Mouse (Mus musculus): Measurements from ENCODE around the gene Mb. TPM values are rescaled to one million over a fixed set of nuclear protein-coding genes. Genes with fewer than 3 reads are reported as not detected.
"Not testable (repeated sequence)": the region's sequence is repeated elsewhere in the genome, so short reads cannot be mapped to it uniquely, and the experiment has no call there.

Gene Mb
- total and polyA plus RNA-seq, 2 experiments from 2014 or later = 0.66 to 0.69 TPM

DNA sequence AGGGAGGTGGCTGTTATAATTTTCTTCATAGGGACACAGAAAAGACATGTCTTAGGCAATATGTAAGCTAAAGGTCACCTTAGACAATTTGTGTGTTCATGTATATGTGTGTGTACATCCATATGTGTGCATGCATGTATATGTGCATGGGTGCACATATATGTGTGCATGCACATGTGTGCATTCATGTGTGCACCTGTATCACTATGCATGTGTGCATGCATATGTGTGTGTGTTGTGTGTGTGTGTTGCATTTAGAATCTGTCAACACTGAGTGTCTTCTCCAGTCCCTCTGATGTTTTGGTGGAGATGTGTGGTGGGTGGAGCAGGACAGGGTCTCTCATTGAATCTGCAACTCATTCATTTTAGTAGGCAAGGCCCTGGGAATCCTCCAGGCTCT lies 12.3 kb upstream of the Mb start:
- H3K4me3 ChIP-seq (ENCODE audit: low read depth, low read length) = no peak overlapping the region
- no peak overlapping the region for H3K4me2 ChIP-seq (ENCODE audit: low read depth, low read length, poor library complexity, severe bottlenecking)
- TF ChIP-seq CTCF (IDR thresholded peaks at IDR 0.05) = no peak
- H3K27ac ChIP-seq (ENCODE audit: low read depth, low read length) = no peak overlapping the region
- DNase-seq (ENCODE audit: low spot score) = no peak
- no peaks in the 10 kb centered on the region for H3K9me3 ChIP-seq (ENCODE audit: low read length)
- H3K9ac ChIP-seq (replicated peaks; ENCODE audit: low read length, poor library complexity, severe bottlenecking) = no peak overlapping the region
- no peaks in the 10 kb centered on the region for H3K27me3 ChIP-seq (ENCODE audit: insufficient read depth, low read length)
- H3K4me1 ChIP-seq (ENCODE audit: insufficient read depth, low read length) = no peaks in the 10 kb centered on the region
- H3K36me3 ChIP-seq (ENCODE audit: insufficient read depth, low read length) = no peaks in the 10 kb centered on the region
- no peak for ATAC-seq (ENCODE audit: low FRiP score)

DNA sequence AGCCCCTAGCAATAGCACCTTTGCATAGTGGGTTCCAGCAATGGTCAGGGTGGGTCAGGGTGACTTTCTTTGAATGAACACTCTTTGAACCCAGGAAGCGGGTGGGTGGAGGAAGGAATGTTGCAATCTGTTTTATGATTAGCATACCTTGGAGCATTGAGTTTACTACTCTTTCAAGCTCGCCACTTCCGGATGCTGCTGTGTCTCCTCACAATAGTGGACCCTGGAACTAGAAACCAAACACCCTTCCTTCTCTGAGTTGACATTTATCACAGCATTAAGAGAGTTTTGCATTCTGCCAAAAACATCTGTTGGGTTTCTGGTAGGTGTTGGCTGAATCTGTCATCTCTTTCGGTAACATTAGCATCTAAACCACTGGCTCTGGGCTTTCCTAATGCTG lies 8.9 kb upstream of the Mb start:
- H3K27me3 ChIP-seq (ENCODE audit: insufficient read depth, low read length); H3K9ac ChIP-seq (replicated peaks; ENCODE audit: low read length, poor library complexity, severe bottlenecking); H3K4me3 ChIP-seq (ENCODE audit: low read depth, low read length); H3K27ac ChIP-seq (ENCODE audit: low read depth, low read length); H3K36me3 ChIP-seq (ENCODE audit: insufficient read depth, low read length); ATAC-seq (ENCODE audit: low FRiP score); H3K4me2 ChIP-seq (ENCODE audit: low read depth, low read length, poor library complexity, severe bottlenecking); H3K4me1 ChIP-seq (ENCODE audit: insufficient read depth, low read length); DNase-seq (ENCODE audit: low spot score); H3K9me3 ChIP-seq (ENCODE audit: low read length): not testable (repeated sequence)
- WGBS = 97% methylated on average over 4 of the region's 4 CpGs

DNA sequence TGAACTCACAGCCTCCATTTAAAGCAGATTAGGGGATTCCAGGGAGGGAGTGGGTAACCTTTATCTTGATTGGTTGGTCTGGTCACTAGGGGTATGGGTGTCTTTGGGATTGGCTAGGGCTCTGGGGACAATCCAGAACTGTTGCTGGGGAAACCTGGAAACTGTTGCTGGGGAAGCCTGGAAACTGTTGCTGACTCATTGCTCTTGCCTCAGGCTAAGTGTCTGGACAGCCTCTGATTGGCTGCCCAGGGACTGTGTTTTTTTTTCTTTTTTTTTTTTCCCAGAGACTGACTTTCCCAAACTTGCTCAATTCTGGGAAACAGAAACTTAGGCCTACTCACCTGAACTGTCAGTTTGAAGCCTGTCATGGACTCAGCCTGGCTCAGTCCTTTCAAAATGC lies 8.1 kb upstream of the Mb start:
- no peaks in the 10 kb centered on the region for H3K4me1 ChIP-seq (ENCODE audit: insufficient read depth, low read length)
- H3K27me3 ChIP-seq (ENCODE audit: insufficient read depth, low read length) = no peaks in the 10 kb centered on the region
- DNase-seq (ENCODE audit: low spot score) (no peak), ATAC-seq (ENCODE audit: low FRiP score) (no peak)
- H3K4me2 ChIP-seq (ENCODE audit: low read depth, low read length, poor library complexity, severe bottlenecking) = no peak overlapping the region
- H3K9ac ChIP-seq (replicated peaks; ENCODE audit: low read length, poor library complexity, severe bottlenecking) = no peak overlapping the region
- no peaks in the 10 kb centered on the region for H3K9me3 ChIP-seq (ENCODE audit: low read length)
- no peak overlapping the region for H3K4me3 ChIP-seq (ENCODE audit: low read depth, low read length)
- H3K27ac ChIP-seq (ENCODE audit: low read depth, low read length) = no peak overlapping the region
- no peak for TF ChIP-seq CTCF (IDR thresholded peaks at IDR 0.05)
- no peaks in the 10 kb centered on the region for H3K36me3 ChIP-seq (ENCODE audit: insufficient read depth, low read length)

DNA sequence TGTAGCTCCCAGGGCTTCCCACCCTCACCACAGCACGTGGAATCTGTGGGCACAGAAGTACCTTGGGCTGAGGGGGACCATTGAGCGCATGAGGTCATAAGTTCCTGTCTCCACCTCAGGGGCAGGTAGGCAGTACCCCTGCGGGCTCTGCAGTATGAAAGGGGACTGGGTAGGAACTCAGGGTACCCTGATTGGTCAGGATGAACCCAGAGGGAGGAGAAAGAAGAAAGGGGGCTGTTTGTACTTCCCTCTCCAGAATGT lies 6.3 kb upstream of the Mb start:
- no peaks in the 10 kb centered on the region for H3K27me3 ChIP-seq (ENCODE audit: insufficient read depth, low read length)
- H3K9me3 ChIP-seq (ENCODE audit: low read length) = no peaks in the 10 kb centered on the region
- ATAC-seq (ENCODE audit: low FRiP score) (no peak), DNase-seq (ENCODE audit: low spot score) (no peak)
- H3K4me2 ChIP-seq (ENCODE audit: low read depth, low read length, poor library complexity, severe bottlenecking) = no peak overlapping the region
- no peak for TF ChIP-seq CTCF (IDR thresholded peaks at IDR 0.05)
- no peaks in the 10 kb centered on the region for H3K36me3 ChIP-seq (ENCODE audit: insufficient read depth, low read length)
- H3K4me3 ChIP-seq (ENCODE audit: low read depth, low read length) = no peak overlapping the region
- no peak overlapping the region for H3K9ac ChIP-seq (replicated peaks; ENCODE audit: low read length, poor library complexity, severe bottlenecking)
- WGBS = 53% methylated on average over 3 of the region's 3 CpGs
- H3K27ac ChIP-seq (ENCODE audit: low read depth, low read length) = no peak overlapping the region
- no peaks in the 10 kb centered on the region for H3K4me1 ChIP-seq (ENCODE audit: insufficient read depth, low read length)

DNA sequence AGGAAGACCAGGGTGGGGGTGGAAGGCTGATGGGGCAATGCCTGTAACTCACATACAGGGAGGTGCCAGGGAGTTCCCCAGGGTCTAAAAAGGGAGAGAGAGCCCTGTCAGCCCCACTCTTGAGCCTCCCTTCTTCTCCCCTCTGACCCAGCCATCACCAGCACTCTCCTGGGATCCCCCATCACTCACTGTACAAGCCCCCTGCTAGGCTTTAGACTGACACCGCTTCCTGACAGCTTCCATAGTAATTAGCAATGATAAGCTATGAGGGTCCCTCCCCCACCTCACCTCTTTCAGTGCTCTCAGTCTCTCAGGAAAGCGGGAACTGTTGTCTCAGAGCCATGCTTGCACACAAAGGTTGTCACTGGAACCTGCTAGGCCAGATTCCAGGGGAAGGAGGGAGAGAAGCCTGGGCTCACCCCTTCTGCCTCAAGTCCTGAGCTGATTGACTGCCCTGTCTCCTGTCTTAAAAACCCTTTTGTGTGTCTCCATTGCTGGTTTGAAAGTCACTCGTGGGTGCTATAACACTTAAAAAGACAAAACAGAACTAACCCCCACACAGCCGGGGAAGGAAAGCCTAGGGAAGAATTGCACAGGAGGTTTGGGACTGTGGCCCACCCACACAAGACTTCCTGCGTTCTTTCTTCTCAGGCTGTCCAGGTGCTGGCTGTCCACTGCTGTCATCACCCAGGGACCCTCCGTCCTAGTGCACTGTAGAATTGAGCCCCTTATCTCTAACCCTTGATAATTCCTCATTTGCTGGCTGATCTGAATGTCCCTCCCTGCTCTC lies 5.7 kb upstream of the Mb start:
- TF ChIP-seq CTCF (IDR thresholded peaks at IDR 0.05) = no peak
- Histone ChIP-seq H3K4me2 (ENCODE audit: low read depth, low read length, poor library complexity, severe bottlenecking) (no peak overlapping the region), H3K9me3 (ENCODE audit: low read length) (no peaks in the 10 kb centered on the region), H3K4me1 (ENCODE audit: insufficient read depth, low read length) (no peaks in the 10 kb centered on the region), H3K9ac (replicated peaks; ENCODE audit: low read length, poor library complexity, severe bottlenecking) (no peak overlapping the region), H3K4me3 (ENCODE audit: low read depth, low read length) (no peak overlapping the region), H3K27ac (ENCODE audit: low read depth, low read length) (no peak overlapping the region), H3K36me3 (ENCODE audit: insufficient read depth, low read length) (no peaks in the 10 kb centered on the region), H3K27me3 (ENCODE audit: insufficient read depth, low read length) (no peaks in the 10 kb centered on the region)
- DNase-seq (ENCODE audit: low spot score) (no peak), ATAC-seq (ENCODE audit: low FRiP score) (no peak)
- WGBS = 33% methylated on average over 6 of the region's 6 CpGs

DNA sequence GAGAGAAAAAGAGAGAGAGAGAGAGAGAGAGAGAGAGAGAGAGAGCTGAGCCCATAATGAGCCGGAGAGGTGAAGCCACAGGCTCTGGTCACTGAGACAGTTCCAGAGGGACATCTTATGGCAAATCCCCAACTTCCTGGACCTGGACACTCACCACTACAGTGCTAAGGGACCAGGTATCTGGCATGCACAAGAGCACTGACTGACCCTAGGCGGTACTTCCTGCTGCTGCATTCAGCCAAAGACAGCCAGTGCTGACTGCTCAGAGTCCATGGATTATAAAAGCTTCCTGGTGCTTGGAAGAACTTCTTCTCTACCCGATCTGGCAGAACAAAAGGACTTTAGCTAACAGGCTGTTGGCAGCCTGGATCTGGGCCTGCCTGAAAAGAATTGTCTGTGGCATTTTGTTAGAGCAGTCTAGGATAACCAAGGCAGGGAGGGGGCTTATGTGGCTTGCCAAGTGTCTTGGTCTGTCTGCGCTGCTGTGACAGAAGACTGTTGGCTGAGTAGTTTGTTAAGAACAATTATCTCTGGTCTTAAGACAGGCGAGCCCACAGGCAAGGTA lies 4.2 kb upstream of the Mb start:
- WGBS = 46% methylated on average over 5 of the region's 5 CpGs
- Histone ChIP-seq H3K4me2 (ENCODE audit: low read depth, low read length, poor library complexity, severe bottlenecking) (no peak overlapping the region), H3K9me3 (ENCODE audit: low read length) (no peaks in the 10 kb centered on the region), H3K4me3 (ENCODE audit: low read depth, low read length) (no peak overlapping the region), H3K27me3 (ENCODE audit: insufficient read depth, low read length) (no peaks in the 10 kb centered on the region), H3K27ac (ENCODE audit: low read depth, low read length) (no peak overlapping the region; the same call in 1 of the 2 replicates), H3K4me1 (ENCODE audit: insufficient read depth, low read length) (no peaks in the 10 kb centered on the region), H3K36me3 (ENCODE audit: insufficient read depth, low read length) (no peaks in the 10 kb centered on the region), H3K9ac (replicated peaks; ENCODE audit: low read length, poor library complexity, severe bottlenecking) (no peak overlapping the region)
- no peak for ATAC-seq (ENCODE audit: low FRiP score)
- peak; percentile 37 for DNase-seq (ENCODE audit: low spot score)
- TF ChIP-seq CTCF (IDR thresholded peaks at IDR 0.05) = no peak

Measured in midbrain, postnatal 0 days (tissue).